Mouse (Mus musculus) midbrain, postnatal 0 days (tissue): ENCODE results near the gene Krt4. TPM values are rescaled to one million over a fixed set of nuclear protein-coding genes. Genes with fewer than 3 reads are reported as not detected.

Experiments
- ATAC-seq: fragments of 200-750 bp; cut with Nextera tagmentation; 2 replicates; pipeline ENCODE4 v1.8.0; 2017; ENCODE audit warnings: moderate number of reproducible peaks, mild to moderate bottlenecking, moderate TSS enrichment, moderate library complexity; ENCODE audit not compliant: low FRiP score
- DNase-seq: peaks from one replicate; pipeline ENCODE4 v3.0.0-alpha.2; 2015; ENCODE audit warnings: low spot score
- H3K27ac ChIP-seq: fragments of 300-500 bp; sonication (generic); 2 replicates; pipeline ENCODE4 v1.5.1; 2014; ENCODE audit warnings: low read depth, mild to moderate bottlenecking, low read length, mixed read lengths
- H3K27me3 ChIP-seq: fragments of 300-500 bp; sonication (generic); 2 replicates; pipeline ENCODE4 v1.6.1; 2014; ENCODE audit warnings: low read length, control low read depth, mixed read lengths; ENCODE audit not compliant: insufficient read depth
- H3K36me3 ChIP-seq: fragments of 300-500 bp; sonication (generic); 2 replicates; pipeline ENCODE4 v1.6.1; 2014; ENCODE audit warnings: low read length, control low read depth, mixed read lengths; ENCODE audit not compliant: insufficient read depth
- H3K4me1 ChIP-seq: fragments of 300-500 bp; sonication (generic); 2 replicates; pipeline ENCODE4 v1.6.1; 2014; ENCODE audit warnings: mild to moderate bottlenecking, control low read depth, antibody characterized with exemption, low read length, mixed read lengths; ENCODE audit not compliant: insufficient read depth
- H3K4me2 ChIP-seq: fragments of 300-500 bp; sonication (generic); 2 replicates; pipeline ENCODE4 v1.6.1; 2014; ENCODE audit warnings: low read depth, mild to moderate bottlenecking, low read length, mixed read lengths; ENCODE audit not compliant: poor library complexity, severe bottlenecking
- H3K4me3 ChIP-seq: fragments of 300-500 bp; sonication (generic); 2 replicates; pipeline ENCODE4 v1.5.1; 2014; ENCODE audit warnings: low read depth, mild to moderate bottlenecking, low read length, moderate library complexity
- H3K9ac ChIP-seq: fragments of 300-500 bp; sonication (generic); replicated peaks from 2 replicates; pipeline ENCODE4 v1.6.1; 2014; ENCODE audit warnings: mild to moderate bottlenecking, low read length, moderate library complexity, mixed read lengths; ENCODE audit not compliant: poor library complexity, severe bottlenecking
- H3K9me3 ChIP-seq: fragments of 300-500 bp; sonication (generic); 2 replicates; pipeline ENCODE4 v1.6.1; 2016; ENCODE audit warnings: low read length, control low read depth
- CTCF ChIP-seq: IDR thresholded peaks from 2 replicates; pipeline ENCODE4 v1.5.1; 2016; ENCODE audit warnings: antibody characterized with exemption, mild to moderate bottlenecking
- WGBS: fragments of 180-500 bp; shearing (Covaris S2); extraction: QIAGEN DNeasy Blood & Tissue Kit; methylation state at CpG from one replicate; pipeline ENCODE4 v1.1.7; 2014; 5-methylcytosine and 5-hydroxymethylcytosine counted together
- polyA plus RNA-seq: library from polyadenylated mRNA; unstranded; fragments of >200 nt; fragmentation: Nextera tagmentation; extraction: Ambion mirVana; gene quantifications from 2 replicates; pipeline ENCODE4 v1.2.1, GENCODE M21; 2015
- total RNA-seq: library from RNA; depleted of rRNA; stranded (reverse); fragments of >200 nt; gene quantifications from 2 replicates; pipeline ENCODE4 v1.2.3, GENCODE M21; 2014

Krt4 gene
- total and polyA plus RNA-seq, 2 experiments from 2014 or later, result 0.38 TPM; not detected in 1

- H3K4me2 ChIP-seq, result peak overlapping the region; percentile 4; the same call in 1 of the 2 replicates
- H3K27me3 ChIP-seq, result peaks cover 8% of the 10 kb centered on the region; the same call in 1 of the 2 replicates
- H3K4me1 ChIP-seq, result no peaks in the 10 kb centered on the region
- H3K9ac ChIP-seq, result no peak overlapping the region
- ATAC-seq, result no peak
- WGBS, result 7% methylated on average over 17 of the region's 17 CpGs
- no peak overlapping the region for H3K4me3 ChIP-seq
- no peaks in the 10 kb centered on the region for H3K9me3 ChIP-seq
- no peak for DNase-seq
- H3K36me3 ChIP-seq, result no peaks in the 10 kb centered on the region
- TF ChIP-seq CTCF, result no peak
- no peak overlapping the region for H3K27ac ChIP-seq
These were observed 5.1 kb upstream of the Krt4 start for GRCm38 (mm10) chr15:101929666-101930065.

- H3K9me3 ChIP-seq, result no peaks in the 10 kb centered on the region
- 28% methylated on average over 9 of the region's 9 CpGs for WGBS
- no peak overlapping the region for H3K27ac ChIP-seq
- DNase-seq (no peak), ATAC-seq (no peak)
- no peaks in the 10 kb centered on the region for H3K36me3 ChIP-seq
- no peak overlapping the region for H3K4me3 ChIP-seq
- H3K4me1 ChIP-seq, result no peaks in the 10 kb centered on the region
- TF ChIP-seq CTCF, result no peak
- no peak overlapping the region for H3K9ac ChIP-seq
- peaks cover 8% of the 10 kb centered on the region; the same call in 1 of the 2 replicates for H3K27me3 ChIP-seq
- H3K4me2 ChIP-seq, result no peak overlapping the region
These were observed 4.6 kb upstream of the Krt4 start for GRCm38 (mm10) chr15:101929087-101929486.

- H3K4me3 ChIP-seq, result no peak overlapping the region
- H3K27me3 ChIP-seq, result peaks cover 8% of the 10 kb centered on the region; the same call in 1 of the 2 replicates
- H3K27ac ChIP-seq, result no peak overlapping the region
- no peak for ATAC-seq
- no peak for DNase-seq
- H3K9me3 ChIP-seq, result no peaks in the 10 kb centered on the region
- no peak overlapping the region for H3K4me2 ChIP-seq
- H3K9ac ChIP-seq, result no peak overlapping the region
- TF ChIP-seq CTCF, result no peak
- no peaks in the 10 kb centered on the region for H3K4me1 ChIP-seq
- WGBS, result 64% methylated on average over 12 of the region's 12 CpGs
- H3K36me3 ChIP-seq, result no peaks in the 10 kb centered on the region
These were observed 3.0 kb upstream of the Krt4 start for GRCm38 (mm10) chr15:101927340-101928080.

GRCm38 (mm10) chr15:101925041-101925440 lies 506 bp upstream of the Krt4 start:
- DNase-seq (no peak), ATAC-seq (no peak)
- Histone ChIP-seq H3K4me1 (no peaks in the 10 kb centered on the region), H3K9ac (no peak overlapping the region), H3K4me2 (no peak overlapping the region), H3K9me3 (no peaks in the 10 kb centered on the region), H3K27me3 (no peaks in the 10 kb centered on the region), H3K4me3 (no peak overlapping the region), H3K27ac (no peak overlapping the region), H3K36me3 (no peaks in the 10 kb centered on the region)
- 90% methylated on average over 1 of the region's 1 CpGs for WGBS
- no peak for TF ChIP-seq CTCF

GRCm38 (mm10) chr15:101922296-101922695 lies 2.2 kb downstream of the Krt4 start:
- TF ChIP-seq CTCF, result no peak
- Histone ChIP-seq H3K27me3 (no peaks in the 10 kb centered on the region), H3K9me3 (no peaks in the 10 kb centered on the region), H3K4me3 (no peak overlapping the region), H3K9ac (no peak overlapping the region), H3K4me2 (no peak overlapping the region), H3K36me3 (no peaks in the 10 kb centered on the region), H3K27ac (no peak overlapping the region), H3K4me1 (no peaks in the 10 kb centered on the region)
- ATAC-seq, result no peak
- no peak for DNase-seq
- 89% methylated on average over 2 of the region's 2 CpGs for WGBS

- WGBS, result 72% methylated on average over 2 of the region's 2 CpGs
- no peak overlapping the region for H3K27ac ChIP-seq
- no peaks in the 10 kb centered on the region for H3K9me3 ChIP-seq
- H3K4me1 ChIP-seq, result no peaks in the 10 kb centered on the region
- no peak overlapping the region for H3K4me3 ChIP-seq
- ATAC-seq (no peak), DNase-seq (no peak)
- no peaks in the 10 kb centered on the region for H3K36me3 ChIP-seq
- H3K4me2 ChIP-seq, result no peak overlapping the region
- H3K27me3 ChIP-seq, result no peaks in the 10 kb centered on the region
- no peak overlapping the region for H3K9ac ChIP-seq
- no peak for TF ChIP-seq CTCF
These were observed 8.5 kb downstream of the Krt4 start for GRCm38 (mm10) chr15:101916072-101916471.
